Mouse (Mus musculus) stomach, postnatal 0 days (tissue): ENCODE measurements around the gene Maff. TPM values are rescaled to one million over a fixed set of nuclear protein-coding genes. Genes with fewer than 3 reads are reported as not detected.
A peak's percentile ranks its signal among the peaks of the same experiment; 100 is the strongest.

Experiments used
- ATAC-seq: fragments of 200-750 bp; cut with Nextera tagmentation; 2 replicates; pipeline ENCODE4 v1.8.0; 2017; ENCODE audit not compliant: low FRiP score, low TSS enrichment
- DNase-seq: peaks from one replicate; pipeline ENCODE4 v3.0.0-alpha.2; 2016; ENCODE audit warnings: low spot score
- H3K27ac ChIP-seq: fragments of 300-500 bp; sonication (generic); replicated peaks from 2 replicates; pipeline ENCODE4 v1.5.1; 2014; ENCODE audit warnings: mild to moderate bottlenecking, control low read depth
- H3K27me3 ChIP-seq: fragments of 300-500 bp; sonication (generic); 2 replicates; pipeline ENCODE4 v1.6.1; 2014; ENCODE audit warnings: low read length; ENCODE audit not compliant: control insufficient read depth, insufficient read depth
- H3K36me3 ChIP-seq: fragments of 300-500 bp; sonication (generic); 2 replicates; pipeline ENCODE4 v1.6.1; 2014; ENCODE audit warnings: low read length, mixed read lengths; ENCODE audit not compliant: control insufficient read depth, insufficient read depth
- H3K4me1 ChIP-seq: fragments of 300-500 bp; sonication (generic); replicated peaks from 2 replicates; pipeline ENCODE4 v1.6.1; 2014; ENCODE audit warnings: antibody characterized with exemption; ENCODE audit not compliant: control insufficient read depth, insufficient read depth
- H3K4me2 ChIP-seq: fragments of 300-500 bp; sonication (generic); replicated peaks from 2 replicates; pipeline ENCODE4 v1.6.1; 2014; ENCODE audit warnings: low read depth, mild to moderate bottlenecking, control low read depth, moderate library complexity
- H3K4me3 ChIP-seq: fragments of 300-500 bp; sonication (generic); 2 replicates; pipeline ENCODE4 v1.5.1; 2014; ENCODE audit warnings: low read depth, low read length, control low read depth
- H3K9ac ChIP-seq: fragments of 300-500 bp; sonication (generic); 2 replicates; pipeline ENCODE4 v1.6.1; 2014; ENCODE audit warnings: mild to moderate bottlenecking, low read length, control low read depth, mixed read lengths
- H3K9me3 ChIP-seq: fragments of 300-500 bp; sonication (generic); 2 replicates; pipeline ENCODE4 v1.6.1; 2016; ENCODE audit warnings: low read length; ENCODE audit not compliant: control insufficient read depth
- CTCF ChIP-seq: IDR thresholded peaks from 2 replicates; pipeline ENCODE4 v1.5.1; 2016; ENCODE audit warnings: antibody characterized with exemption, low read depth, mild to moderate bottlenecking, moderate library complexity
- EP300 ChIP-seq: optimal IDR thresholded peaks from 2 replicates; pipeline ENCODE3; 2016; ENCODE audit warnings: antibody characterized with exemption
- WGBS: fragments of 180-500 bp; shearing (Covaris S2); extraction: QIAGEN DNeasy Blood & Tissue Kit; methylation state at CpG from one replicate; pipeline ENCODE4 v1.1.7; 2014; 5-methylcytosine and 5-hydroxymethylcytosine counted together
- polyA plus RNA-seq: library from polyadenylated mRNA; unstranded; fragments of >200 nt; fragmentation: Nextera tagmentation; extraction: Ambion mirVana; gene quantifications from 2 replicates; pipeline ENCODE4 v1.2.1, GENCODE M21; 2015

The Maff gene
- polyA plus RNA-seq, 1 experiment from 2014 or later = 11.9 TPM

- Histone ChIP-seq H3K4me2 (no peak overlapping the region), H3K36me3 (no peaks in the 10 kb centered on the region), H3K4me3 (no peak overlapping the region), H3K4me1 (peaks cover 14% of the 10 kb centered on the region), H3K9ac (no peak overlapping the region), H3K27ac (peak overlapping the region; percentile 84), H3K27me3 (no peaks in the 10 kb centered on the region), H3K9me3 (no peaks in the 10 kb centered on the region)
- no peak for ATAC-seq
- DNase-seq = no peak
- WGBS = 73% methylated on average over 3 of the region's 3 CpGs
- no peak for TF ChIP-seq CTCF
- no peak for TF ChIP-seq EP300
Measured at GRCm38 (mm10) chr15:79324373-79324772, 22.0 kb upstream of the Maff start.

- H3K4me2 ChIP-seq = no peak overlapping the region
- no peaks in the 10 kb centered on the region for H3K27me3 ChIP-seq
- no peak overlapping the region for H3K9ac ChIP-seq
- no peaks in the 10 kb centered on the region for H3K9me3 ChIP-seq
- H3K27ac ChIP-seq = peak overlapping the region; percentile 97
- H3K4me3 ChIP-seq = no peak overlapping the region
- ATAC-seq (no peak), DNase-seq (peak; percentile 39)
- 72% methylated on average over 3 of the region's 3 CpGs for WGBS
- TF ChIP-seq EP300 (no peak), CTCF (no peak)
- peaks cover 14% of the 10 kb centered on the region for H3K4me1 ChIP-seq
- no peaks in the 10 kb centered on the region for H3K36me3 ChIP-seq
Measured at GRCm38 (mm10) chr15:79325742-79326141, 20.7 kb upstream of the Maff start.

- WGBS = 49% methylated on average over 4 of the region's 4 CpGs
- Histone ChIP-seq H3K27ac (peak overlapping the region; percentile 97), H3K27me3 (no peaks in the 10 kb centered on the region), H3K36me3 (no peaks in the 10 kb centered on the region), H3K4me2 (no peak overlapping the region), H3K9ac (no peak overlapping the region), H3K4me3 (no peak overlapping the region), H3K4me1 (peaks cover 14% of the 10 kb centered on the region), H3K9me3 (no peaks in the 10 kb centered on the region)
- DNase-seq (peak; percentile 50), ATAC-seq (no peak)
- TF ChIP-seq CTCF (no peak), EP300 (no peak)
Measured at GRCm38 (mm10) chr15:79326264-79326663, 20.2 kb upstream of the Maff start.

- no peaks in the 10 kb centered on the region for H3K27me3 ChIP-seq
- peak overlapping the region; percentile 86 for H3K4me2 ChIP-seq
- peak; percentile 76 for ATAC-seq
- no peaks in the 10 kb centered on the region for H3K36me3 ChIP-seq
- peak overlapping the region; percentile 53 for H3K4me3 ChIP-seq
- WGBS = 12% methylated on average over 20 of the region's 20 CpGs
- H3K9me3 ChIP-seq = no peaks in the 10 kb centered on the region
- H3K27ac ChIP-seq = peak overlapping the region; percentile 97
- TF ChIP-seq CTCF = no peak
- peak; percentile 47 for TF ChIP-seq EP300
- peak overlapping the region; percentile 75 for H3K9ac ChIP-seq
- peaks cover 14% of the 10 kb centered on the region for H3K4me1 ChIP-seq
- peak; percentile 82 for DNase-seq
Measured at GRCm38 (mm10) chr15:79326971-79327961, 19.2 kb upstream of the Maff start.

- ATAC-seq = peak; percentile 92
- peak; percentile 100 for DNase-seq
- no peaks in the 10 kb centered on the region for H3K36me3 ChIP-seq
Measured at GRCm38 (mm10) chr15:79328058-79328938, 18.1 kb upstream of the Maff start, which contains the start of gene Pla2g6. Gene Pla2g6, minus strand, starts transcription at chr15:79328390.

More at GRCm38 (mm10) chr15:79328058-79328938, 18.1 kb upstream of the Maff start, which contains the start of gene Pla2g6:
- peak within 1 kb of the TSS; percentile 97 for H3K27ac ChIP-seq
- peaks cover 9% of the 10 kb centered on the region for H3K4me1 ChIP-seq
- WGBS = 2% methylated on average over 46 of the region's 46 CpGs
- peak; percentile 23 for TF ChIP-seq EP300
- peak; percentile 38; the same call in 1 of the 2 replicates for TF ChIP-seq CTCF
- H3K9me3 ChIP-seq = no peaks in the 10 kb centered on the region
- peak within 1 kb of the TSS; percentile 86 for H3K4me2 ChIP-seq
- H3K27me3 ChIP-seq = no peaks in the 10 kb centered on the region
- peak within 1 kb of the TSS; percentile 53 for H3K4me3 ChIP-seq
- H3K9ac ChIP-seq = peak within 1 kb of the TSS; percentile 75
